Mouse (Mus musculus) layer of hippocampus, postnatal 14 days (tissue): ENCODE results near the gene Ubqln3. TPM values are rescaled to one million over a fixed set of nuclear protein-coding genes. Genes with fewer than 3 reads are reported as not detected.

Experiments used
- DNase-seq, 2 experiments: peaks; one replicate each; pipeline ENCODE4 v3.0.0; 2021 to 2022; ENCODE audit warnings: low spot score in 2 of 2, mixed read lengths in 1 of 2
- long read RNA-seq, 2 experiments: library from polyadenylated mRNA; stranded (forward); transcript quantifications; one replicate each; pipeline ENCODE4 v2.0.0; 2021
- total RNA-seq, 2 experiments: library from RNA; stranded (reverse); gene quantifications; 2 replicates each; pipeline ENCODE4 v1.2.3; 2021

Ubqln3 gene
- total RNA-seq: not detected
- long read RNA-seq, experiment 1: 0 reads
- long read RNA-seq, experiment 2: 0 reads

DNA sequence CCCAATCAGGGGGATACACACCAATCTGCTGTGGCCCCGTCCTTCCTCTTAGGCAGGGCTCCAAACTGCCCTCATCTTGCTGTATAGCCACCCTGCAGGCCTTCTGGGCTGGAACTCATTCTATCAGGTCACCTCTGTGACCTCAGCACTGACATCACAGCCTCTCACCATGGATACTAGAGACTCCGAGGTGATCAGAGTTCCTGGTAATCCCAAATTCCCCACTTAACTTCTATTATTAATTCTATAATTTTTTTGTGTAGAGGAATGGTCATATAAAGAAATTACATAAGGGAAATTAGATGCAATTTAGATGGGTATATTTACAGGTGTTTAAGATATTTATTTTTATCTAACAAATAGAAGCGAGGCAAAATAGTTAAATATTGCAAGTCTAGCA, at the start of gene Ubqln3:
Ubqln3 (minus strand) TSS at position 101 of the 400 bp plus-strand sequence.
- DNase-seq: no peak

- no peak for DNase-seq
Observed at GRCm38 (mm10) chr7:104191275-104191674, 48.2 kb upstream of the Ubqln3 start.

GRCm38 (mm10) chr7:104183292-104183691, 40.2 kb upstream of the Ubqln3 start, which contains the start of gene Olfr648:
TSS of gene Olfr648 (minus strand) at chr7:104183392.
- DNase-seq: no peak

- DNase-seq: no peak
Observed at GRCm38 (mm10) chr7:104179074-104179473, 36.0 kb upstream of the Ubqln3 start.

DNA sequence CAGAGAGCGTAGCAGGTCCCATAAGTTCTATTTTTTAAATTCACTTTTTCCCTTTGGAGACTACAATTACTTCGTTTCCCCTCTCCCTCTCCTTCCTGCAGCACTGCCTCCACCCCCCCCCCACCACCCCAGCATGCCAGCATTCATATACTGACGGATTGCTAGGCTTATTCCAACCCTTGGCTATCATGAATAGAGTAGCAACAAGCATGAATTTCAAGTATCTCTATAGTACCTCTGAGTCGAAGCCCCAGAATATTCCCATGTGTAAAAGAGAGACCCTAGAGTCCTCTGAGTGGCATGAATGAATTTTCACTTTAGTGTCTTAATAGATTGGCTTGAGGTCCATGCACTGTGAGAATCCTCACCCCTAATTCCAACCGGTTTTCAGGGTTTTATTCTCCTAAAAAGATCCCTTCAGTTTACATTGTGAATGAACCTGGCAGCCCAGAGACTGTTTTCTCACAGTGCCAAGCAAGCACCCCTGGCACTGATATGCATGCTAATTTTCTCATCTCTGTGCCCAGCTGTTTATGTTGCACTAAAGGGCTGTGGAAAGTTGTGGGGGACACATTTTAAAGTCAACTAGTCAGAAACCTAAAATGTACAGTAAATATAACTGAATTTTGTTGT, 35.5 kb upstream of the Ubqln3 start:
- DNase-seq: no peak

DNA sequence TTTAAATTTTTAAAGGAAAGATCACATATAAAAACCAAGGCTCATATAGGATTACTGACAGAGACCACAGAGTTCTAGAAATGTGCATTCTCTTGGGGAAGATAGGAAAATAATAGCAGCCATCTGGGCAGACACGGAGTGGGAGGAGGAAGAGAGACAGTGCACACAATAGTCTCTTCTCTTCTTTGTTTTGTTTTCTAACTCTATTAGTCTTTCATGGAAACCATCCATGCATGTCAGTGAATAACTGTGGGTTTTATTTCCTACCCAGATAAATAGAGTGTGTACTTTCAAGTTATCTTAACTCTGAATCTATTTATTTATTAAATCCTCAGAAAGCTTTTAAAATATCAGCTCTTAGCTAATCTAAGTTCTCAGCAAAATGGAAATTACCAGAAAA, 32.0 kb upstream of the Ubqln3 start:
- no peak for DNase-seq

DNA sequence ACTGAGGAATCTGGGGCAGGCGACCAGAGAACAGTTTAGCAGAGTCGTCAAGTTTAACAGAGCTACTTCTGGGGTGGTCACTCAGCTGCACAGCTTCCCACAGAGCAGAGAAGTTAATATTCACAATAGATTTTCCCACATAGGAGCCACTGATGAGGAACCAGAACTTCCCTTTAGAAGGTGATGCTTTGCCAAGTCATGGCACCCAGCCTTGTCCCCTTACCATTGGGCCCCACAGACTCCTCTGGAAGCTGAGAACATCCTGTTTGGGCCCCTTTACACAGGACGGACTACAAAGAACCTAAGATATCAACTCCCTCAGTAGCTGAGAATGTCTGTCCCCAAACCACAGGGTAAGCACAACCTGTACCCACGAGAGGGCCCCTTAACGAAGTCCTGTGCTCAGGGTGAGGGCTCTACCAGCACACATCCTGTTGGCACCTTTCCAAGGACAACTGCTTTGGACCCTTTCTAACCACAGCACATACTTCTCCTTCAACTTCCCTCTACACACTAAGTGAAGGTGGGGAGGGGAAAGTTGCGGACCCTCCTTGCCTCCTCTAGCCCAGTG, 26.6 kb upstream of the Ubqln3 start:
- no peak for DNase-seq

- DNase-seq: no peak
Observed at GRCm38 (mm10) chr7:104167105-104167504, 24.0 kb upstream of the Ubqln3 start.

GRCm38 (mm10) chr7:104150456-104150855, 7.4 kb upstream of the Ubqln3 start, which contains the start of gene Ubqlnl:
TSS of gene Ubqlnl (minus strand) at chr7:104150556.
- no peak for DNase-seq

DNA sequence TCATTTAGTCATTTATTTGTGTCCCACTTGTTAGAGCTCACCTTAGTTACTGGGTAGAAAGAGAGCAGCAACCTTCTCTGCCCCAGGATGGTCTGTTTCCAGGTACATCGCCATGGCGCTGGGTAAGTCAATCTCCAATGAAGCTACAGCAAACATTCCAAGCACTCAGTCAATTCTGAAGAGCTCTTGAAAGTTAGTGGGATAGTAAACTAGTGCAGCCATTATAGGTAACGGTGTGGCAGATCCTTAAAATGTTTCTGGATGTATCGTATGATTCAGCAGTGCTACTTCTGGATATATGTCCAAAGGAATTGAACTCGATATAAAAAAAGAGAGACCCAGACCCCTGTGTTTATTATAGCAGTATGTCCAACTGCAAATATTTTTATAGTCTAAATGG, 5.8 kb downstream of the Ubqln3 start, which contains the start of gene Olfr643:
Olfr643 (minus strand) TSS at position 101 of the 400 bp plus-strand sequence.
- DNase-seq: no peak

DNA sequence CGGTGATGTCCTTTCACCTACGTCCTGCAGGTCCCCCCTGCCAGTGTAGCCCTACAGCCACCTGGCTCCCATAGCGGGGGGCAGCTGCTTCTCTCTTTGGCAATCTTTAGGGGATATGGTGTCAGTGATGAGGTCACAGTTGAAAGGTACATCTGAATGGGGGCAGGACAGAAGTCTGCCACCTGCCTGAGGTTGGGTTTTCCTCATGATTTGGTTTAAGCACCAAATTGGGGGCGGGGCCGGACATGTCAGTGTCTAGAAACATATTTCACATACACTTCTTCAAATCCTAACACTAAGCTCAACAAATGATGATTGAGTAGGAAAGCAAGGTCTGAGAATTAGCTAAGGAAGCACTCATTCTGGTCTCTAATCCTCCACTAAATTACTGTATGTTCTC, 13.4 kb downstream of the Ubqln3 start, which contains the start of gene Ubqln5:
Ubqln5 (minus strand) TSS at position 101 of the 400 bp plus-strand sequence.
- no peak for DNase-seq

- no peak for DNase-seq
Observed at GRCm38 (mm10) chr7:104104757-104104972, 38.4 kb downstream of the Ubqln3 start, which contains the start of gene Olfr646. TSS of gene Olfr646 (plus strand) at chr7:104104873.

DNA sequence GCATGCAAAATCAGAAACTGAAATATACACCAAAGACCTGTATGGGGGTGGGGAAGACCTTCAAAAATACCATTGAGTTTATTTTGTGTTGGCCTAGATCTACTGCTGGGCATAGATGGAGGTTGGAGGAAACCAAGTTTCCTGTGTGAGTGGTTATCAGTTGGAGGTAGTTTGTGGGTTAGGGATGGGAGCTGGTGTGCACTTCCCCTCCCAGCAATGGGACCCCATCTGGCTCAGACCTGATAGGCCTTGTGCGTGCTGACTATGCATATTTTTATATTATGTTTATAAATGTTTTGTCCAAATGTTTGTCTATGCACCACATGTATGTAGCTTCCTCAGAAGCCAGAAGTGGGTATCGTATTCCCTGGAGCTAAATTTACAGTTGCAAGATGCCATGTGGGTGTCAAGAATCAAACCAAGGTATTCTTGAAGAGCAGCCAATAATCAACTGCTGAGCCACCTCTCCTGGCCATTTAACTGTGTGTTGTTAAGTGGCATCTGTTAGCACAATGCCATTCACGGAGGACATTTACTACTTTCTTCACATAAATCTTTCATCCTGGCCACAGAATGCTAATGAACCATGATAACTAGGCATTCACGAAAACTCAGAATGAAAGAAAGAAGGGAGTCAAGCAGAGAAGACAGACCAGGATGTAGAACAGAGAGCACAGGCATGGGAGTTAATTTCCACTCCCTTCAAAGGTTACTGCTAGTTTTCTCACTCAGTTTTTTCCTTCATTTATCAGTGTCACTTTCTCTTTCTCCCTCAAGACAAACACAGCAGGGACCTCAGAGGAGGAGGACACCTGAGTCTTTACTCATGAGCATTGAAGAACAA, 38.9 kb downstream of the Ubqln3 start:
- no peak for DNase-seq

Other genes with a start within 250 kb of the Ubqln3 start
- not detected for gene Olfr64, start 248.8 kb downstream of the Ubqln3 start, total RNA-seq
- gene Olfr65, start 239.8 kb downstream of the Ubqln3 start, total RNA-seq: not detected
- not detected for gene Olfr631, start 214.5 kb downstream of the Ubqln3 start, total RNA-seq
- gene Olfr632, start 208.9 kb downstream of the Ubqln3 start, total RNA-seq: not detected
- not detected for gene Olfr633, start 198.8 kb downstream of the Ubqln3 start, total RNA-seq
- under 1 TPM; 0.07 to 0.09 TPM for gene Olfr635, start 172.1 kb downstream of the Ubqln3 start, total RNA-seq
- not detected for gene Olfr638, start 144.5 kb downstream of the Ubqln3 start, total RNA-seq
- gene Olfr639, start 126.0 kb downstream of the Ubqln3 start, total RNA-seq: under 1 TPM; 0.07 to 0.19 TPM
- gene Olfr640, start 117.7 kb downstream of the Ubqln3 start, total RNA-seq: not detected
- not detected for gene Olfr641, start 107.8 kb downstream of the Ubqln3 start, total RNA-seq
- gene Olfr642, start 90.6 kb downstream of the Ubqln3 start, total RNA-seq: not detected
- gene 4930516K23Rik, start 81.8 kb downstream of the Ubqln3 start, total RNA-seq: not detected
- gene Olfr644, start 71.4 kb downstream of the Ubqln3 start, total RNA-seq: not detected
- not detected for gene Olfr645, start 57.8 kb downstream of the Ubqln3 start, total RNA-seq
- gene Olfr646, start 38.4 kb downstream of the Ubqln3 start, total RNA-seq: not detected
- not detected for gene Ubqln5, start 13.5 kb downstream of the Ubqln3 start, total RNA-seq
- not detected for gene Olfr643, start 5.9 kb downstream of the Ubqln3 start, total RNA-seq
- not detected for gene Ubqlnl, start 7.3 kb upstream of the Ubqln3 start, total RNA-seq
- not detected for gene Olfm5, start 21.6 kb upstream of the Ubqln3 start, total RNA-seq
- gene Olfr648, start 40.1 kb upstream of the Ubqln3 start, total RNA-seq: under 1 TPM; 0.17 to 0.44 TPM
- not detected for gene Olfr649, start 52.7 kb upstream of the Ubqln3 start, total RNA-seq
- gene Trim6, start 75.5 kb upstream of the Ubqln3 start, total RNA-seq: under 1 TPM; 0.28 to 0.33 TPM
- 1 to 10 TPM in 1 of 2 experiments, under 1 TPM in 1; 0.76 to 1.0 TPM for gene Trim34a, start 101.2 kb upstream of the Ubqln3 start, total RNA-seq
- gene Trim5, start 144.8 kb upstream of the Ubqln3 start, total RNA-seq: under 1 TPM; 0.25 to 0.55 TPM
- gene Trim12a, start 172.2 kb upstream of the Ubqln3 start, total RNA-seq: 1 to 10 TPM; 2.0 to 2.1 TPM
- gene Trim34b, start 186.2 kb upstream of the Ubqln3 start, total RNA-seq: not detected
- 1 to 10 TPM; 1.5 to 2.0 TPM for gene Trim12c, start 210.1 kb upstream of the Ubqln3 start, total RNA-seq
- gene Trim30b, start 226.6 kb upstream of the Ubqln3 start, total RNA-seq: not detected